Mouse (Mus musculus) ES-E14 (cell line): ENCODE data around the gene Xlr4c. TPM values are rescaled to one million over a fixed set of nuclear protein-coding genes. Genes with fewer than 3 reads are reported as not detected.
"Not testable (repeated sequence)": the region's sequence is repeated elsewhere in the genome, so short reads cannot be mapped to it uniquely, and the experiment has no call there.

Source experiments
- DNase-seq: peaks from one replicate; pipeline ENCODE4 v3.0.0-alpha.2; 2013; ENCODE audit warnings: low read depth, low spot score
- H3K27ac ChIP-seq: 2 replicates; pipeline ENCODE4 v1.5.1; 2012; ENCODE audit warnings: low read depth, mild to moderate bottlenecking, low read length, moderate library complexity, mixed read lengths; ENCODE audit not compliant: poor library complexity, insufficient read depth, severe bottlenecking
- H3K36me3 ChIP-seq: 2 replicates; pipeline ENCODE4 v1.6.1; 2012; ENCODE audit warnings: mild to moderate bottlenecking, low read length, moderate library complexity, mixed read lengths; ENCODE audit not compliant: control insufficient read depth, poor library complexity, insufficient read depth, severe bottlenecking
- H3K4me1 ChIP-seq, 2 experiments: fragments of 150-350 bp in 1 of 2; sonication (generic) in 1 of 2; 2 replicates each; pipeline ENCODE4 v1.6.1; 2012; ENCODE audit warnings: low read length in 2 of 2, mild to moderate bottlenecking in 1 of 2, mixed read lengths in 1 of 2; ENCODE audit not compliant: control insufficient read depth in 2 of 2, insufficient read depth in 2 of 2, poor library complexity in 1 of 2
- H3K4me3 ChIP-seq, 2 experiments: fragments of 150-350 bp in 1 of 2; sonication (generic) in 1 of 2; 2 replicates each; pipeline ENCODE4 v1.5.1; 2012; ENCODE audit warnings: low read length in 2 of 2, low read depth in 1 of 2, mild to moderate bottlenecking in 1 of 2, mixed read lengths in 1 of 2; ENCODE audit not compliant: insufficient read depth in 1 of 2, poor library complexity in 1 of 2, severe bottlenecking in 1 of 2
- H3K9ac ChIP-seq: 2 replicates; pipeline ENCODE4 v1.6.1; 2012; ENCODE audit warnings: low read depth, mild to moderate bottlenecking, low read length, mixed read lengths; ENCODE audit not compliant: poor library complexity, insufficient read depth, severe bottlenecking
- H3K9me3 ChIP-seq: fragments of 150-350 bp; sonication (generic); 2 replicates; pipeline ENCODE4 v1.6.1; 2012; ENCODE audit warnings: low read depth, mild to moderate bottlenecking, low read length; ENCODE audit not compliant: control insufficient read depth, insufficient read depth
- CHD2 ChIP-seq: IDR thresholded peaks from 2 replicates; pipeline ENCODE4 v1.6.1; 2014; ENCODE audit warnings: mild to moderate bottlenecking, low read depth, low read length, inconsistent platforms
- HCFC1 ChIP-seq: IDR thresholded peaks from 2 replicates; pipeline ENCODE4 v1.6.1; 2012; ENCODE audit warnings: low read length, inconsistent platforms, borderline replicate concordance; ENCODE audit not compliant: insufficient read depth
- MAFK ChIP-seq: IDR thresholded peaks from 2 replicates; pipeline ENCODE4 v1.6.1; 2014; ENCODE audit warnings: mild to moderate bottlenecking, low read depth, low read length, inconsistent platforms; ENCODE audit not compliant: insufficient read depth
- ZC3H11A ChIP-seq: IDR thresholded peaks from 2 replicates; pipeline ENCODE4 v1.6.1; 2012; ENCODE audit warnings: low read depth, mild to moderate bottlenecking, inconsistent platforms, low read length, borderline replicate concordance
- ZNF384 ChIP-seq: IDR thresholded peaks from 2 replicates; pipeline ENCODE4 v1.6.1; 2012; ENCODE audit warnings: low read depth, low read length, inconsistent platforms
- in situ Hi-C, 2 experiments: fragments of 600-800 bp; cut with MboI; formaldehyde crosslinking; loops; one replicate each; pipeline ENCODE4 v1.15.1; 2025; ENCODE audit warnings: low sequenced_read_pairs in 2 of 2, inconsistent platforms in 1 of 2; ENCODE audit not compliant: unreplicated experiment in 2 of 2
- total RNA-seq: library from RNA; depleted of rRNA; stranded (reverse); fragments of 300-350 nt; gene quantifications from 2 replicates; pipeline ENCODE4 v1.2.3, GENCODE M21; 2012; rRNA removed

Gene Xlr4c
- total RNA-seq: 0.90 and 7.6 TPM in 2 replicates

GRCm38 (mm10) chrX:73242821-73243325 is at the start of gene Xlr4c:
Xlr4c (minus strand) TSS chrX:73243130.
- H3K9ac ChIP-seq, in situ Hi-C loops, H3K4me1 ChIP-seq, DNase-seq, H3K27ac ChIP-seq, H3K4me3 ChIP-seq, H3K9me3 ChIP-seq, H3K36me3 ChIP-seq: not testable (repeated sequence)

- H3K27ac ChIP-seq, H3K4me1 ChIP-seq, H3K9ac ChIP-seq, in situ Hi-C loops, DNase-seq, H3K4me3 ChIP-seq, H3K36me3 ChIP-seq, H3K9me3 ChIP-seq: not testable (repeated sequence)
Measured at GRCm38 (mm10) chrX:73265270-73265669, 22.3 kb upstream of the Xlr4c start, which contains the start of gene Xlr3c. Xlr3c (minus strand) TSS chrX:73265390.

GRCm38 (mm10) chrX:73262428-73262827 is 19.5 kb upstream of the Xlr4c start:
- in situ Hi-C loops, H3K27ac ChIP-seq, H3K4me1 ChIP-seq, H3K4me3 ChIP-seq, DNase-seq, H3K36me3 ChIP-seq, H3K9me3 ChIP-seq, H3K9ac ChIP-seq: not testable (repeated sequence)

- Histone ChIP-seq H3K27ac (no peak overlapping the region), H3K4me3 (peak overlapping the region in 1 of 2 experiments; percentile 69; a peak in 3 of 4 replicates), H3K36me3 (no peaks in the 10 kb centered on the region), H3K4me1 (no peaks in the 10 kb centered on the region), H3K9me3 (no peaks in the 10 kb centered on the region), H3K9ac (no peak overlapping the region)
- DNase-seq: no peak
- in situ Hi-C loops: no loop called here
- TF ChIP-seq ZNF384: no peak
- TF ChIP-seq HCFC1: no peak
- no peak for TF ChIP-seq MAFK
- TF ChIP-seq ZC3H11A: no peak
- no peak for TF ChIP-seq CHD2
Measured at GRCm38 (mm10) chrX:73229288-73229687, 13.6 kb downstream of the Xlr4c start.

GRCm38 (mm10) chrX:73228606-73229214 is 14.2 kb downstream of the Xlr4c start:
- no peaks in the 10 kb centered on the region for H3K9me3 ChIP-seq
- DNase-seq: no peak
- in situ Hi-C loops: no loop called here
- no peak overlapping the region for H3K27ac ChIP-seq
- no peaks in the 10 kb centered on the region for H3K4me1 ChIP-seq
- H3K4me3 ChIP-seq: peak overlapping the region; percentile 69 to 89
- no peaks in the 10 kb centered on the region for H3K36me3 ChIP-seq
- TF ChIP-seq ZC3H11A (no peak), HCFC1 (no peak), MAFK (no peak), CHD2 (no peak), ZNF384 (no peak)
- peak overlapping the region; percentile 86 for H3K9ac ChIP-seq
